Mouse (Mus musculus) spleen, adult 2 months (tissue): ENCODE results near the gene Sos2. TPM values are rescaled to one million over a fixed set of nuclear protein-coding genes. Genes with fewer than 3 reads are reported as not detected.

ENCODE experiments used
- DNase-seq, 2 experiments: peaks; one replicate each; pipeline versions ENCODE4 v3.0.0 to v3.0.0-alpha.2; 2012 to 2021; ENCODE audit warnings: low spot score in 2 of 2, low read depth in 1 of 2
- H3K27ac ChIP-seq: fragments of 200-500 bp; 2 replicates; pipeline ENCODE4 v1.5.1; 2012; ENCODE audit warnings: low read length, inconsistent platforms; ENCODE audit not compliant: insufficient read depth
- H3K27me3 ChIP-seq: fragments of 200-500 bp; 2 replicates; pipeline ENCODE4 v1.6.1; 2012; ENCODE audit warnings: mild to moderate bottlenecking, moderate library complexity, low read length, inconsistent platforms; ENCODE audit not compliant: control insufficient read depth, insufficient read depth
- H3K36me3 ChIP-seq: fragments of 200-500 bp; 2 replicates; pipeline ENCODE4 v1.6.1; 2012; ENCODE audit warnings: mild to moderate bottlenecking, low read length, inconsistent platforms; ENCODE audit not compliant: control insufficient read depth, insufficient read depth
- H3K4me1 ChIP-seq: fragments of 200-500 bp; 2 replicates; pipeline ENCODE4 v1.6.1; 2011; ENCODE audit warnings: inconsistent platforms; ENCODE audit not compliant: control insufficient read depth, insufficient read depth, insufficient read length
- H3K4me3 ChIP-seq: fragments of 200-500 bp; 2 replicates; pipeline ENCODE4 v1.5.1; 2011; ENCODE audit warnings: mild to moderate bottlenecking, inconsistent platforms; ENCODE audit not compliant: insufficient read depth, insufficient read length; ENCODE audit errors: extremely low read depth
- CTCF ChIP-seq: fragments of 200-500 bp; IDR thresholded peaks from 2 replicates; pipeline ENCODE4 v1.5.1; 2011; ENCODE audit warnings: mild to moderate bottlenecking, inconsistent platforms; ENCODE audit not compliant: insufficient read depth, insufficient read length, insufficient replicate concordance; ENCODE audit errors: extremely low read depth
- POLR2A ChIP-seq: fragments of 200-500 bp; IDR thresholded peaks from 2 replicates; pipeline ENCODE4 v1.6.1; 2011; ENCODE audit warnings: low read depth, low read length, inconsistent platforms
- WGBS: fragments of 180-500 bp; shearing (Covaris S2); methylation state at CpG from one replicate; pipeline ENCODE4 v1.1.7; 2018; 5-methylcytosine and 5-hydroxymethylcytosine counted together
- polyA plus RNA-seq: library from polyadenylated mRNA; depleted of rRNA; stranded (reverse); fragments of >200 nt; gene quantifications from 2 replicates; pipeline ENCODE4 v1.2.3, GENCODE M21; 2012

Sos2 gene
- polyA plus RNA-seq, 1 experiment = 8.7 TPM

GRCm38 (mm10) chr12:69545456-69546178 is 136.0 kb downstream of the Sos2 start:
- 63% methylated on average over 13 of the region's 13 CpGs for WGBS
- TF ChIP-seq POLR2A (no peak), CTCF (no peak)
- Histone ChIP-seq H3K27me3 (no peaks in the 10 kb centered on the region), H3K36me3 (no peaks in the 10 kb centered on the region), H3K4me3 (no peak overlapping the region), H3K4me1 (peaks cover 15% of the 10 kb centered on the region; the same call in 1 of the 2 replicates), H3K27ac (peak overlapping the region; percentile 59)
- no peak for DNase-seq

GRCm38 (mm10) chr12:69544994-69545393 is 136.7 kb downstream of the Sos2 start:
- peak overlapping the region; percentile 48; the same call in 1 of the 2 replicates for H3K27ac ChIP-seq
- H3K27me3 ChIP-seq = no peaks in the 10 kb centered on the region
- TF ChIP-seq POLR2A (no peak), CTCF (no peak)
- 74% methylated on average over 6 of the region's 6 CpGs for WGBS
- no peak for DNase-seq
- H3K36me3 ChIP-seq = no peaks in the 10 kb centered on the region
- H3K4me3 ChIP-seq = no peak overlapping the region
- H3K4me1 ChIP-seq = peaks cover 19% of the 10 kb centered on the region; the same call in 1 of the 2 replicates

GRCm38 (mm10) chr12:69544562-69544961 is 137.1 kb downstream of the Sos2 start:
- H3K4me1 ChIP-seq = peaks cover 21% of the 10 kb centered on the region; the same call in 1 of the 2 replicates
- H3K27me3 ChIP-seq = no peaks in the 10 kb centered on the region
- 43% methylated on average over 2 of the region's 2 CpGs for WGBS
- DNase-seq = no peak
- no peaks in the 10 kb centered on the region for H3K36me3 ChIP-seq
- no peak overlapping the region for H3K27ac ChIP-seq
- TF ChIP-seq POLR2A (no peak), CTCF (no peak)
- no peak overlapping the region for H3K4me3 ChIP-seq

GRCm38 (mm10) chr12:69542376-69542775 is 139.3 kb downstream of the Sos2 start:
- Histone ChIP-seq H3K4me3 (no peak overlapping the region), H3K36me3 (no peaks in the 10 kb centered on the region), H3K27me3 (no peaks in the 10 kb centered on the region), H3K4me1 (peaks cover 41% of the 10 kb centered on the region; the same call in 1 of the 2 replicates), H3K27ac (no peak overlapping the region)
- TF ChIP-seq CTCF = no peak
- no peak for TF ChIP-seq POLR2A
- WGBS = 96% methylated on average over 8 of the region's 8 CpGs
- DNase-seq = no peak

- TF ChIP-seq CTCF (no peak), POLR2A (no peak)
- H3K36me3 ChIP-seq = no peaks in the 10 kb centered on the region
- H3K27ac ChIP-seq = peak overlapping the region; percentile 55; the same call in 1 of the 2 replicates
- no peak for DNase-seq
- H3K27me3 ChIP-seq = no peaks in the 10 kb centered on the region
- H3K4me1 ChIP-seq = peaks cover 44% of the 10 kb centered on the region; the same call in 1 of the 2 replicates
- 14% methylated on average over 8 of the region's 8 CpGs for WGBS
- H3K4me3 ChIP-seq = no peak overlapping the region
Measured at GRCm38 (mm10) chr12:69541663-69542062, 140.0 kb downstream of the Sos2 start.

- H3K4me3 ChIP-seq = no peak overlapping the region
- 14% methylated on average over 7 of the region's 7 CpGs for WGBS
- H3K4me1 ChIP-seq = peaks cover 44% of the 10 kb centered on the region; the same call in 1 of the 2 replicates
- no peaks in the 10 kb centered on the region for H3K36me3 ChIP-seq
- peak overlapping the region; percentile 91 for H3K27ac ChIP-seq
- no peak for TF ChIP-seq POLR2A
- no peak for TF ChIP-seq CTCF
- peak in 1 of 2 experiments; percentile 28 for DNase-seq
- no peaks in the 10 kb centered on the region for H3K27me3 ChIP-seq
Measured at GRCm38 (mm10) chr12:69539353-69539752, 142.3 kb downstream of the Sos2 start.

- WGBS = 18% methylated on average over 4 of the region's 4 CpGs
- no peak overlapping the region for H3K4me3 ChIP-seq
- peaks cover 41% of the 10 kb centered on the region; the same call in 1 of the 2 replicates for H3K4me1 ChIP-seq
- TF ChIP-seq POLR2A (no peak), CTCF (no peak)
- H3K27ac ChIP-seq = peak overlapping the region; percentile 91
- peak in 1 of 2 experiments; percentile 32 for DNase-seq
- H3K27me3 ChIP-seq = no peaks in the 10 kb centered on the region
- H3K36me3 ChIP-seq = no peaks in the 10 kb centered on the region
Measured at GRCm38 (mm10) chr12:69538362-69538950, 143.2 kb downstream of the Sos2 start.
